In the genomic region with DNA sequence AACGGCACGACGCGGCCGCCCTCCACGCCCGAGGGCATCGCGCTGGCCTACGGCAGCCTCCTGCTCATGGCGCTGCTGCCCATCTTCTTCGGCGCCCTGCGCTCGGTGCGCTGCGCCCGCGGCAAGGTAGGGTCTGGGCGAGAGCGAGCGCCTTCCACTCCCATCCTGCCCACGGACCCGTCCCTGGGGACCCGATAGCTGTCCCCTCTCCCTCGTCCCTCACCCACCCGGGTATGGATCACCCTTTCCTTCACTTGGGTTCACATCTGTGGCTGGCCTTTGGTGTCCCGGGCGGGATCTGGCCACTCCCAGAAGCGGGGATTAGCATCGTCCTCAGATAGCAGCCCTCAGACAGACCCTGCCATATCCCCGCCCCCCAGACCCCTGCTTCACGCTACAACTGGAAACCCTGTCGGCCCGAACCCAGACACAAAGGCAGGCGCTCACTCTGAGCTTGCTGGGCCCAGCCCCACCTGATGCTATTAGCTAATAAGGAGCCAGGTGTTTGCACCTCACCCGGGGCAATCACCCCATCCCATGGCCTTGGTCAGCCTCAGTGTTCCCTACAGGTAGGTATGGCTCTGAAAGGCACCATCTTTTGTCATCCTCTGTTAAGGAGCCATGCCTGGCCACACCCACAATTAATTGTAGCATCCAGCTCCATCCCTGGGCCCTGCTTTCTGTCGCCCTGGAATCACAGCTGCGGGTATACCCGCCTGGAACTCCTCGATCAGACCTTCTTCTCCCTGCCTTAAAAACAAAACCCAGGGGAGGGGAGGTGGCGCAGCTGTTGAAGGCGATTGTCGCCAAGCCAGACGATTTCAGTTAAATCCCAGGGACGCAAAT, we compare ENCODE assay signal across 8 mouse cellular contexts. TPM values are rescaled to one million over a fixed set of nuclear protein-coding genes. Genes with fewer than 3 reads are reported as not detected.
DNase-seq lines count a peak whose midpoint lies in the region; ATAC-seq lines count a peak whose summit lies in the region.

No protein-coding gene starts in this region.

- H3K9ac ChIP-seq in kidney, embryonic 15.5 days = peak overlapping the region; percentile 97
- peak overlapping the region; percentile 76 for H3K9ac ChIP-seq in liver, embryonic 16.5 days (ENCODE audit: low read depth, low read length)
- peak overlapping the region; percentile 88 for H3K9ac ChIP-seq in stomach, embryonic 16.5 days (ENCODE audit: low read length)

- H3K9me3 ChIP-seq in kidney, embryonic 15.5 days (replicated peaks) = no peaks in the 10 kb centered on the region
- no peaks in the 10 kb centered on the region for H3K9me3 ChIP-seq in liver, embryonic 16.5 days (replicated peaks; ENCODE audit: control insufficient read depth, low read length)
- H3K9me3 ChIP-seq in stomach, embryonic 16.5 days (replicated peaks; ENCODE audit: control insufficient read depth, low read length) = no peaks in the 10 kb centered on the region

- intact Hi-C loops in heart, postnatal 10 days (cut with DNase I) = loop anchor here (1.0 kb wide), 1 partner anchor 26 kb away; no protein-coding TSS in a partner anchor

- peak overlapping the region; percentile 97 for H3K27ac ChIP-seq in kidney, embryonic 15.5 days
- peak overlapping the region; percentile 69 for H3K27ac ChIP-seq in liver, embryonic 16.5 days (ENCODE audit: low read length)
- peak overlapping the region; percentile 87 for H3K27ac ChIP-seq in stomach, embryonic 16.5 days (ENCODE audit: low read length)

- peaks cover 41% of the 10 kb centered on the region for H3K4me1 ChIP-seq in kidney, embryonic 15.5 days
- peaks cover 31% of the 10 kb centered on the region for H3K4me1 ChIP-seq in liver, embryonic 16.5 days (ENCODE audit: control insufficient read depth, low read depth, low read length)
- H3K4me1 ChIP-seq in stomach, embryonic 16.5 days (ENCODE audit: control insufficient read depth, insufficient read depth, low read length) = peaks cover 34% of the 10 kb centered on the region

- DNase-seq in kidney, postnatal 36 days = no peak
- DNase-seq in ES-CJ7 (ENCODE audit: low read depth, low spot score) = peak; percentile 58
- peak; percentile 64 for DNase-seq in embryo, embryonic 11.5 days (ENCODE audit: low read depth, low spot score)
- peak; percentile 53 to 57 for DNase-seq in heart, postnatal 10 days
- no peak for DNase-seq in layer of hippocampus, postnatal 25 days (ENCODE audit: extremely low spot score in 1 of 2, low spot score in 1 of 2)

- ATAC-seq in kidney, embryonic 15.5 days (replicated peaks; ENCODE audit: low FRiP score) = peak; percentile 74
- ATAC-seq in liver, embryonic 16.5 days (ENCODE audit: low read depth) = peak; percentile 64
- peak; percentile 69 for ATAC-seq in stomach, embryonic 16.5 days (ENCODE audit: insufficient read depth, low FRiP score)

- peaks cover 27% of the 10 kb centered on the region for H3K36me3 ChIP-seq in kidney, embryonic 15.5 days
- no peaks in the 10 kb centered on the region for H3K36me3 ChIP-seq in liver, embryonic 16.5 days (ENCODE audit: control insufficient read depth, insufficient read depth)
- H3K36me3 ChIP-seq in stomach, embryonic 16.5 days (ENCODE audit: control insufficient read depth, insufficient read depth, low read length) = no peaks in the 10 kb centered on the region; the same call in 1 of the 2 replicates

- under 1% methylated on average over 46 of the region's 46 CpGs for WGBS in kidney, embryonic 15.5 days
- under 1% methylated on average over 46 of the region's 46 CpGs for WGBS in liver, embryonic 16.5 days (ENCODE audit: insufficient replicate concordance)
- under 1% methylated on average over 46 of the region's 46 CpGs for WGBS in stomach, embryonic 16.5 days

- no peaks in the 10 kb centered on the region for H3K27me3 ChIP-seq in kidney, embryonic 15.5 days
- H3K27me3 ChIP-seq in liver, embryonic 16.5 days (ENCODE audit: control insufficient read depth, insufficient read depth, low read depth, low read length) = no peaks in the 10 kb centered on the region
- no peaks in the 10 kb centered on the region for H3K27me3 ChIP-seq in stomach, embryonic 16.5 days (ENCODE audit: control insufficient read depth, insufficient read depth, low read length)

- peak overlapping the region; percentile 95 for H3K4me3 ChIP-seq in kidney, embryonic 15.5 days (replicated peaks)
- peak overlapping the region; percentile 82 for H3K4me3 ChIP-seq in liver, embryonic 16.5 days (ENCODE audit: low read depth, low read length)
- peak overlapping the region; percentile 73 for H3K4me3 ChIP-seq in stomach, embryonic 16.5 days (replicated peaks; ENCODE audit: low read length)

- H3K4me2 ChIP-seq in kidney, embryonic 15.5 days = peak overlapping the region; percentile 78
- H3K4me2 ChIP-seq in liver, embryonic 16.5 days (ENCODE audit: low read depth, low read length) = peak overlapping the region; percentile 77
- peak overlapping the region; percentile 78 for H3K4me2 ChIP-seq in stomach, embryonic 16.5 days (ENCODE audit: low read depth, low read length)

RNA-seq across cellular contexts. Expression of gene H13, which starts 0.6 kb away (rescaled TPM):
- polyA plus RNA-seq in kidney, embryonic 15.5 days (2015; fragmentation: Nextera tagmentation; extraction: Ambion mirVana) = 141 and 147 TPM in 2 replicates
- total RNA-seq in heart, postnatal 10 days (2021) = 10 to 100 TPM; 47.6 to 51.4 TPM
- polyA plus RNA-seq in liver, embryonic 16.5 days (2015; fragmentation: Nextera tagmentation; extraction: Ambion mirVana) = 45.5 and 52.7 TPM in 2 replicates
- 121 and 128 TPM in 2 replicates for polyA plus RNA-seq in stomach, embryonic 16.5 days (2015; fragmentation: Nextera tagmentation; extraction: Ambion mirVana)
- total RNA-seq in layer of hippocampus, postnatal 25 days (2021) = 10 to 100 TPM; 78.4 to 81.8 TPM

RNA-seq across cellular contexts. Expression of gene Mcts2, which starts 17.0 kb away (rescaled TPM):
- polyA plus RNA-seq in kidney, embryonic 15.5 days (2015; fragmentation: Nextera tagmentation; extraction: Ambion mirVana) = 29.5 and 31.0 TPM in 2 replicates
- total RNA-seq in heart, postnatal 10 days (2021) = 10 to 100 TPM; 17.8 to 19.1 TPM
- 10.2 and 11.1 TPM in 2 replicates for polyA plus RNA-seq in liver, embryonic 16.5 days (2015; fragmentation: Nextera tagmentation; extraction: Ambion mirVana)
- 24.0 and 25.2 TPM in 2 replicates for polyA plus RNA-seq in stomach, embryonic 16.5 days (2015; fragmentation: Nextera tagmentation; extraction: Ambion mirVana)
- 10 to 100 TPM; 21.2 to 22.8 TPM for total RNA-seq in layer of hippocampus, postnatal 25 days (2021)

RNA-seq across cellular contexts. Expression of gene Rem1, which starts 43.1 kb away (rescaled TPM):
- 59.1 and 62.5 TPM in 2 replicates for polyA plus RNA-seq in kidney, embryonic 15.5 days (2015; fragmentation: Nextera tagmentation; extraction: Ambion mirVana)
- 10 to 100 TPM; 12.9 to 15.3 TPM for total RNA-seq in heart, postnatal 10 days (2021)
- 1.1 TPM in 2 replicates for polyA plus RNA-seq in liver, embryonic 16.5 days (2015; fragmentation: Nextera tagmentation; extraction: Ambion mirVana)
- 20.0 and 20.6 TPM in 2 replicates for polyA plus RNA-seq in stomach, embryonic 16.5 days (2015; fragmentation: Nextera tagmentation; extraction: Ambion mirVana)
- total RNA-seq in layer of hippocampus, postnatal 25 days (2021) = 1 to 10 TPM in 1 of 2 experiments, under 1 TPM in 1; 0.98 to 1.5 TPM

RNA-seq across cellular contexts. Expression of gene Defb25, which starts 47.0 kb away (rescaled TPM):
- 23.2 and 25.2 TPM in 2 replicates for polyA plus RNA-seq in kidney, embryonic 15.5 days (2015; fragmentation: Nextera tagmentation; extraction: Ambion mirVana)
- not detected for total RNA-seq in heart, postnatal 10 days (2021)
- polyA plus RNA-seq in liver, embryonic 16.5 days (2015; fragmentation: Nextera tagmentation; extraction: Ambion mirVana) = not detected in 2 replicates
- 0.62 and 1.4 TPM in 2 replicates for polyA plus RNA-seq in stomach, embryonic 16.5 days (2015; fragmentation: Nextera tagmentation; extraction: Ambion mirVana)
- not detected for total RNA-seq in layer of hippocampus, postnatal 25 days (2021)

Comparison
In these comparisons a context has a peak if more than half of its experiments do, and no peak if none do; other contexts are left out.
1. DNase-seq: peak in ES-CJ7 (single experiment), embryo, embryonic 11.5 days (single experiment) and heart, postnatal 10 days (2 of 2); none in kidney, postnatal 36 days (0 of 2) and layer of hippocampus, postnatal 25 days (0 of 2).
2. RNA of gene Rem1, which starts 43.1 kb away (polyA plus RNA-seq): 59.1 to 62.5 TPM in kidney, embryonic 15.5 days and 20.0 to 20.6 TPM in stomach, embryonic 16.5 days; 1.1 TPM in liver, embryonic 16.5 days; every median in the first group is over 10 times any median in the second.
3. Peak in every context shown above with its lines, with median percentiles within 50 percentile points of each other: ATAC-seq, H3K27ac ChIP-seq, H3K4me2 ChIP-seq, H3K4me3 ChIP-seq and H3K9ac ChIP-seq.